Mouse (Mus musculus): ENCODE data around the gene Slc35b4.

Gene Slc35b4

DNA sequence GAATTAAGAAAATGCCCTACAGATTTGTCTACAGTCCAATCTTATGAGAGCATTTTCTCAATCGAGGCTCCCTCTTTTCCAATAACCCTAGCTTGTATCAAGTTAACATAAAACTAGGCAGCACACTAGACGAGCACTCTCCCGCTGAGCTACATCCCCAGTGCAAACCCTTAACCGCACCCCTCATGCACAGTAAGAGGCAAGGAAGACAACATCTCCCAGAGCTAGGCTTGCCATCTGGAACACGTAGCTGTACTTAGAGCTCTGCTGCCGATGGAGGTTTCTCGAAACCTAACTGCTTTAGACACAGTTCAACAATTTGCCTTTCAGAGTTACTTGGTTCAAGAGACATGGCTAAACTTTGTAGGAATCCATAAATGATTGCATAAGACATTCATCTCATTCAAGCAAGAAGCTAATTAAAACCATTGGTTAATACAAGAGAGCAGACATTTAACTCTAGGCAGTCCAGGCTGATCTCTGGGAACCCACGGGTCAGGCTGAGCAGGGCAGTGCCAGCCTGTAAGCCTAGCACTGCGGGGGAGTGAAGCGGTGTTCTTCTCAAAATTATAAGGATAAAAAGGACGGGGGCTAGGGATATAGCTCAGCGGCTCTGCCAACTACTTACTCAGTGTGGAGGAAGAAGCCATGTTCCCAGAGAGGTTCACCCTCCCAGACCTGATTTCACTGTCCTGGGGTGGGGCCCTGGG, 5.0 kb downstream of the Slc35b4 start:
- intact Hi-C loops (cut with DNase I), result no loop called here

DNA sequence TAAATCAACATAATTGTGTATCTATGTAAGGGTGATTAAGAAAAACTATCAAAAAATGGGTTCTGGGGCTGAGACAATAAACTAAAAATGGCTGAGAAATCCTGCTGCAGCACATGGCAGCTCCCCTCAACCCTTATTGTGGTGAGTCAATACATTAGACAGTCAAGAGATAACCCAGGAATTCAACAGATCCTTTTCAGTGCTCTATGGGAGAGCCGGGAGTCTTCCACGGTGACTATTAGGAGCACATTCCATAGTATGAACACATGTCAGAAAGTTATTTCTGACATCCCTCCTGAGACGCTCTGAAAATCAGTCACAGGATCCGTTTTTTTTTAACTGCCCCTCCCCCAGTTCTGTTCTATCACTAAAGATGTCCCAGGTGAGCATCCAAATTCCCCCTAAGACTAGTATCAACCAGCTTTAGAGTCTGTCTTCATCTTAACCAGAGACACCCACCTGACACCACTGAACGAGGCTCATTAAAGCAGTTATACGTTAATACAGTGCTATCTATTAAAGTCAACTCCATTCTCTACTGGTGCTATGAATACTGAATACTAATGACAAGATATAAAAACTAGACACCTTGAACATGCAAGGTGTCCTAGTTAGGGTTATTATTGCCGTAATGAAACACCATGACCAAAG, 5.9 kb downstream of the Slc35b4 start:
- intact Hi-C loops (cut with DNase I), result no loop called here

GRCm38 (mm10) chr6:34168834-34169233, 8.1 kb downstream of the Slc35b4 start:
- intact Hi-C loops (cut with DNase I), result no loop called here

DNA sequence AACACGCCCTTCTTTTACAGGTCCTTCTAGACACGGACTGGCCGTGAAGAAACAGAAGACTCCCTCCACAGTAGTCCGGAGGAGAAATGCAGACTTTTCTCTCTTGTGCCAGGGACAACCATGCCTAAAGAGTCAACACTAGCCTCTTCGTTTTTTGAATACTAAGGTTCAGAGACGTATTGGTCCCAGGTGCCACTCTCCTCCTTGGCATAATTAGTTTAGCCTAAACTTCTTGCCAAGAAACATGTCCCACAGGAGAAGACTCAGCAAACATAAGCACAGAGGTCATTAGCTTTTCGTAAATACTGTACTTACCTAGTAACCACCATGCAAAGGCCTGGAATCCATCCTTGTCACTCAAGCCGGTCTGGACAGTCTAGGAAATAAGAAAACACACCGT, 13.9 kb downstream of the Slc35b4 start:
- intact Hi-C loops (cut with DNase I), result no loop called here

GRCm38 (mm10) chr6:34162607-34163006, 14.3 kb downstream of the Slc35b4 start:
- intact Hi-C loops (cut with DNase I), result no loop called here

- intact Hi-C loops (cut with DNase I), result no loop called here
Observed at GRCm38 (mm10) chr6:34161511-34161910, 15.4 kb downstream of the Slc35b4 start.

- intact Hi-C loops (cut with DNase I), result no loop called here
Observed at GRCm38 (mm10) chr6:34160816-34161310, 16.0 kb downstream of the Slc35b4 start.

GRCm38 (mm10) chr6:34159998-34160815, 16.7 kb downstream of the Slc35b4 start:
- intact Hi-C loops (cut with DNase I), result no loop called here

GRCm38 (mm10) chr6:34156841-34157748, 19.8 kb downstream of the Slc35b4 start:
- intact Hi-C loops (cut with DNase I), result no loop called here

DNA sequence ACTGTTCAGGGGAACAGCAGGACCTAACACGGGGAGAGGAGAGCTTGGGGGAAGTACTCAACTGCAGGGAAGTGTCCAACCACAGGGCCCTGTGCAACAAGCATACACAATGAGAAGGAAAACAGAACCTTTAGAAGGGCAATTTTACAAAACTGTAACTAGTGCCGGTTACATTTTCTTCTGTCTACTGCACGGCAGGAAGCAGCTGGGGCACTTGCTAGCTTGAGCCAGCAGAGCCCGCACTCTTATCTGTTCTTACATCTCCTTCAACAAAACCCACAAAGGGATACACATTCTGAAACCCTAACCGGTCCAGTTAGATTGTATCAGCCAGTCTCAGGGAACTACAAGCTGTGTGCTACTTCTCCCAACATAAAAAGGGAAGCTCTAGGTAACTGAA, 20.9 kb downstream of the Slc35b4 start:
- intact Hi-C loops (cut with DNase I), result no loop called here

DNA sequence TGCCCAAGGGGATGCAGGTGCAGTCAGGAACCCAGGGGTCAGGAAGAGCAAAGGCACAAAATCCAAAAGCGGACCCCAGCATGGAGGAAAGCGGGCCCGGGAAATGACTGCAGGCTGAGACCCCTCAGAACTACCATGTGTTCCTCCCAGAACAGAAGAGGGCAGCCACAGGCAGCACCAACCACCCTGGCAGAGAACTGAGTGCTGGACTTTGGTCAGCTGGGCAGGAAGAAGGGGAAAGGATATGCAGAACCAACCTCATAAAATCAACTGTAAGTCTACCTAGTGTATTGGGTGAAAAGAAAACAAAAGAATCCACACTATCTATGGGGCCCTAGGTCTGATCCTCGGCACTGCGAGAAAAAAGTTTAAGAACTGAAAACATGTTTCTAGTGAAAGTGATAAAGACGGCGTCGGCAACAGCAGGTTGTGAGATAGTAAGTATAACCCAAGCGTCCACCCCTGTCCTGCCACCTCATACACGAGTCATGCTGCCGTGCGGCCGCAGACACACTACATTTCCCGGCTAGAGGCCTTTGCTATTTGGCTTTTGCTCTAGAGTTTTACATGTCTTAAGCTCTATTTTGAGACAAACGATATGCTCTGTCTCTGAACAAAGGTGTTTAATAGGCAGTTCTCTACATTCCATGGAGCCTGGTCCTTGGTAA, 21.6 kb downstream of the Slc35b4 start:
- intact Hi-C loops (cut with DNase I), result no loop called here

GRCm38 (mm10) chr6:34154202-34154601, 22.7 kb downstream of the Slc35b4 start:
- intact Hi-C loops (cut with DNase I), result no loop called here

GRCm38 (mm10) chr6:34153069-34154052, 23.6 kb downstream of the Slc35b4 start:
- intact Hi-C loops (cut with DNase I), result no loop called here

GRCm38 (mm10) chr6:34149821-34150220, 27.1 kb downstream of the Slc35b4 start:
- intact Hi-C loops (cut with DNase I), result no loop called here

DNA sequence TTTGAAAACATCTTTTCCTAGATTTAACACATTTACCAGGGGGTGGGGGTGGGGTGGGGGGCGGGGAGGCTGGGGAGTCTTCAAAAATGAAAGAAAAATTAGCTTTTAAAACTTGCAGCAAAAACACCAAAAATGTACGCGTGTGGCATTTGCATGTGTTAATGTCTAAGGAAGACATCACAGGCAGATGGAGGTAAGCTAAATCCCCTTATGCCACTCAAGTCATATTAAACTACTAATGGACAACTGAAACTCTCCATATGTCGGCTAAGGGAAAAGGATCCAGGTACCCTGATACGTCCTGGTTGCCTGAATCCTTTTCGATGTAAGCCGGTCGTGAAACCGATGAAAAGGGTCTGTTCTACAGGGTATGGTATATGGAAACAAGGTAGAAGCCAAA, 27.8 kb downstream of the Slc35b4 start:
- intact Hi-C loops (cut with DNase I), result no loop called here

DNA sequence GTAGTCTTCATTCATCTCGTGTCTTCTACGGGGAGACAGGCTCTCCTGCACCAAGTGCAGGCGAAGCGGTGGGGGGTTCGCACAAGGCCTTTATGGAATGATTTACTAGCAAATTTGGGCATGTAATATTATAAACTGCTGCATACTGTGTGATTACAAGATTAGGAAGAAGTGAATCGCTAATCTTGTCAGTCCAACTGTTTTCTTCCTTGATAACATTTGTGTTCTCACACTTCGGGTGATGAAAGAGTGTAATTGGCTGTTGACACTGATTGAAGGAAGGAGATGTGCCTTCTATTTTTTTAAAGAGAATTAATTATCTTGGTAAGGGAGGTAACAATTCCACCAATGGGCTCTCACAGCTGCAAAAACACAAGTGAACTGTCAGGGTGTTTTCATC, 28.3 kb downstream of the Slc35b4 start:
- intact Hi-C loops (cut with DNase I), result no loop called here

DNA sequence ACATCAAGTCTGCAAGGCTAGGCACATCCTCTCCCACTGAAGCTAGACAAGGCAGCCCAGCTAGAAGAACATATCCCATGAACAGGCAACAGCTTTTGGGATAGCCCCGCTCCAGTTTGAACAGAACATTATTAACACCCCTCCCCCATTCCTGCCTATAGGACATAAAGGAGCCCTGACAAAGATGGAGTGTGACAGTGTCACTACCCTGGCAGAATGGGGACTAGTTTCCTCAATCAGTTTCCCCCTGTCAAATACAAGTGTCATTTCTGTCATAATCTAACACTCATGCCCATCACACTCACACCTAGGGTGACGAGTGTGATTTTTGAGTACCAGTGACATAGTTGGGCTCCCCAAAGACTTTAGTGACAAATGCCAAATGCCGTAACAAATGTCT, 28.9 kb downstream of the Slc35b4 start:
- intact Hi-C loops (cut with DNase I), result no loop called here

DNA sequence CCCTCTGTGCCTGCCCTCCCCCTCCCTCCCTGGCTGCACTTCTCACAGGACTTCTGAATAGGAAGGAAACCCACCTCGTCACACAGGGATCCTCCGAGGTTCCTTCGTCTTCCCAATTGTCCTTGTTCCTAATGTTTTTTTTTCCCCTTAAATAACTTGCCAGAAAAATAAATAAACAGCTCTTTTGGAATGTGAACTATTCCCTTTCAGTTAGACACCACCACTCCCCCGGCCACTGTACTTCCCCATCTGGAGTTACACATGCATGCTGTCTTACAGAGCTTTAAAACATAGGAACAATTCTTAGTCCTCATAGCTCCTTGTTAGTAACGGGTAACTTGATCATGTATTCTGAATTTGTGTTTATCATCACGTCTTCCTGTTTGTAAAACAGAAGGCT, 30.9 kb downstream of the Slc35b4 start:
- intact Hi-C loops (cut with DNase I), result no loop called here

DNA sequence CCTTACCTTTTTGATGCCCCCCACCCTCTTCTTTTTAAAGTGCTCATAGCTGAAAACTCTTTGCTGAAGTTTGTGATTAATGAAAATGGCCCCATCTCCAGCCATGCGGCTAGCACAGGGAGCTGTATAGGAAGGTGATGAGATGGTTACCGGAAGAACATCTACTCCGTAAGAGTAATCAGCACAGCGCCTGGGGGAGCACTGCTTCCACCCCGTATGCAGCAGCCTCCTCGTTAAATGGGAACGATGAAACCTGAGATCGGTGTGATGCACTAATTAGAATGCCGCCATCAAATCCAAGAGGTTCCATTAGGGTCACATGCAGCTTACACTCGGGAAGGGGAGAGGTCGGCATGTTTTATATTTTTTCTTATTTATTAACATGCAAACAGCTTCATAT, 34.0 kb downstream of the Slc35b4 start:
- intact Hi-C loops (cut with DNase I), result no loop called here

All from adrenal gland (tissue).